Mouse (Mus musculus) CH12F3 (cell line): ENCODE measurements around the gene Calu.
"Not testable (repeated sequence)": the region's sequence is repeated elsewhere in the genome, so short reads cannot be mapped to it uniquely, and the experiment has no call there.

Source experiments
- in situ Hi-C: fragments of 300-500 bp; cut with MboI; formaldehyde crosslinking; loops from 2 replicates; pipeline ENCODE4 v1.14.3; 2020; ENCODE audit warnings: low sequenced_read_pairs

Gene Calu

GRCm38 (mm10) chr6:29362246-29363128, 14.6 kb downstream of the Calu start:
- in situ Hi-C loops = no loop called here

- in situ Hi-C loops = no loop called here
Observed at GRCm38 (mm10) chr6:29363129-29363515, 15.3 kb downstream of the Calu start.

GRCm38 (mm10) chr6:29365277-29365676, 17.4 kb downstream of the Calu start:
- in situ Hi-C loops = no loop called here

- in situ Hi-C loops = no loop called here
Observed at GRCm38 (mm10) chr6:29377386-29377785, 29.5 kb downstream of the Calu start.

- in situ Hi-C loops = no loop called here
Observed at GRCm38 (mm10) chr6:29378678-29379077, 30.8 kb downstream of the Calu start.

- in situ Hi-C loops = no loop called here
Observed at GRCm38 (mm10) chr6:29379954-29380353, 32.1 kb downstream of the Calu start.

GRCm38 (mm10) chr6:29382442-29382841, 34.6 kb downstream of the Calu start:
- in situ Hi-C loops = no loop called here

- in situ Hi-C loops = no loop called here
Observed at GRCm38 (mm10) chr6:29388052-29388518, 40.2 kb downstream of the Calu start, which contains the start of gene Opn1sw. Gene Opn1sw (minus strand): TSS chr6:29388468.

GRCm38 (mm10) chr6:29388606-29389080, 40.8 kb downstream of the Calu start:
- in situ Hi-C loops = no loop called here

- in situ Hi-C loops = no loop called here
Observed at GRCm38 (mm10) chr6:29389425-29389824, 41.6 kb downstream of the Calu start.

GRCm38 (mm10) chr6:29390500-29390899, 42.6 kb downstream of the Calu start:
- in situ Hi-C loops = not testable (repeated sequence)

- in situ Hi-C loops = not testable (repeated sequence)
Observed at GRCm38 (mm10) chr6:29391241-29391640, 43.4 kb downstream of the Calu start.

- in situ Hi-C loops = no loop called here
Observed at GRCm38 (mm10) chr6:29391802-29392201, 43.9 kb downstream of the Calu start.

GRCm38 (mm10) chr6:29394286-29394685, 46.4 kb downstream of the Calu start:
- in situ Hi-C loops = no loop called here

- in situ Hi-C loops = no loop called here
Observed at GRCm38 (mm10) chr6:29395910-29396713, 48.2 kb downstream of the Calu start, which contains the start of gene Ccdc136. Gene Ccdc136 (plus strand): TSS chr6:29396309.

GRCm38 (mm10) chr6:29396714-29397540, 49.1 kb downstream of the Calu start:
- in situ Hi-C loops = no loop called here

GRCm38 (mm10) chr6:29397575-29397974, 49.7 kb downstream of the Calu start:
- in situ Hi-C loops = no loop called here

- in situ Hi-C loops = no loop called here
Observed at GRCm38 (mm10) chr6:29399851-29400250, 52.0 kb downstream of the Calu start.

GRCm38 (mm10) chr6:29402693-29403342, 54.9 kb downstream of the Calu start:
- in situ Hi-C loops = no loop called here

- in situ Hi-C loops = no loop called here
Observed at GRCm38 (mm10) chr6:29406412-29406811, 58.5 kb downstream of the Calu start.
